Mouse (Mus musculus): ENCODE results near the gene BC048403.

GRCm38 (mm10) chr10:121792661-121793060 is 52.9 kb downstream of the BC048403 start:
- TF ChIP-seq CTCF (IDR thresholded peaks at IDR 0.05; ENCODE audit: extremely low read depth, insufficient read depth, low read length) (no peak), POLR2A (IDR thresholded peaks at IDR 0.05; ENCODE audit: extremely low read depth, insufficient read depth, low read length) (no peak)
